Mouse (Mus musculus) kidney, adult 18-20 months (tissue): ENCODE measurements around the gene Stkld1.

Experiments
- DNase-seq: peaks from one replicate; pipeline ENCODE4 v3.0.0; 2021

Stkld1 gene

GRCm38 (mm10) chr2:26915927-26916728 lies 17.7 kb upstream of the Stkld1 start, which contains the start of the genes Surf2 and Surf1:
Gene Surf2, plus strand, starts transcription at chr2:26916367.
Gene Surf1, minus strand, starts transcription at chr2:26916530.
- peak; percentile 87 for DNase-seq

- DNase-seq = no peak
Measured at GRCm38 (mm10) chr2:26916738-26917137, 17.1 kb upstream of the Stkld1 start.

GRCm38 (mm10) chr2:26919684-26920083 lies 14.2 kb upstream of the Stkld1 start:
- DNase-seq = no peak

- peak; percentile 54 for DNase-seq
Measured at GRCm38 (mm10) chr2:26920190-26920855, 13.5 kb upstream of the Stkld1 start.

- DNase-seq = peak; percentile 52
Measured at GRCm38 (mm10) chr2:26921784-26922183, 12.1 kb upstream of the Stkld1 start.

GRCm38 (mm10) chr2:26927745-26928476 lies 5.9 kb upstream of the Stkld1 start:
- DNase-seq = no peak

- peak; percentile 66 for DNase-seq
Measured at GRCm38 (mm10) chr2:26930390-26930789, 3.5 kb upstream of the Stkld1 start.

GRCm38 (mm10) chr2:26932473-26933303 lies 1.2 kb upstream of the Stkld1 start:
- DNase-seq = peak; percentile 69

GRCm38 (mm10) chr2:26935286-26935685 lies 1.4 kb downstream of the Stkld1 start:
- no peak for DNase-seq

GRCm38 (mm10) chr2:26936425-26936824 lies 2.6 kb downstream of the Stkld1 start:
- no peak for DNase-seq

GRCm38 (mm10) chr2:26941539-26941938 lies 7.7 kb downstream of the Stkld1 start:
- DNase-seq = no peak

- no peak for DNase-seq
Measured at GRCm38 (mm10) chr2:26943253-26943652, 9.4 kb downstream of the Stkld1 start.

- no peak for DNase-seq
Measured at GRCm38 (mm10) chr2:26950411-26950810, 16.6 kb downstream of the Stkld1 start.

- no peak for DNase-seq
Measured at GRCm38 (mm10) chr2:26951346-26951905, 17.6 kb downstream of the Stkld1 start.

GRCm38 (mm10) chr2:26952193-26952592 lies 18.3 kb downstream of the Stkld1 start:
- DNase-seq = no peak

GRCm38 (mm10) chr2:26952866-26953265 lies 19.0 kb downstream of the Stkld1 start:
- no peak for DNase-seq

GRCm38 (mm10) chr2:26954735-26955395 lies 21.0 kb downstream of the Stkld1 start:
- no peak for DNase-seq

- DNase-seq = peak; percentile 22
Measured at GRCm38 (mm10) chr2:26956811-26957487, 23.1 kb downstream of the Stkld1 start.

- peak; percentile 16 for DNase-seq
Measured at GRCm38 (mm10) chr2:26957488-26957859, 23.6 kb downstream of the Stkld1 start.

- peak; percentile 35 for DNase-seq
Measured at GRCm38 (mm10) chr2:26960756-26961155, 26.9 kb downstream of the Stkld1 start.
